Mouse (Mus musculus): ENCODE data around the gene Ep300.

DNA sequence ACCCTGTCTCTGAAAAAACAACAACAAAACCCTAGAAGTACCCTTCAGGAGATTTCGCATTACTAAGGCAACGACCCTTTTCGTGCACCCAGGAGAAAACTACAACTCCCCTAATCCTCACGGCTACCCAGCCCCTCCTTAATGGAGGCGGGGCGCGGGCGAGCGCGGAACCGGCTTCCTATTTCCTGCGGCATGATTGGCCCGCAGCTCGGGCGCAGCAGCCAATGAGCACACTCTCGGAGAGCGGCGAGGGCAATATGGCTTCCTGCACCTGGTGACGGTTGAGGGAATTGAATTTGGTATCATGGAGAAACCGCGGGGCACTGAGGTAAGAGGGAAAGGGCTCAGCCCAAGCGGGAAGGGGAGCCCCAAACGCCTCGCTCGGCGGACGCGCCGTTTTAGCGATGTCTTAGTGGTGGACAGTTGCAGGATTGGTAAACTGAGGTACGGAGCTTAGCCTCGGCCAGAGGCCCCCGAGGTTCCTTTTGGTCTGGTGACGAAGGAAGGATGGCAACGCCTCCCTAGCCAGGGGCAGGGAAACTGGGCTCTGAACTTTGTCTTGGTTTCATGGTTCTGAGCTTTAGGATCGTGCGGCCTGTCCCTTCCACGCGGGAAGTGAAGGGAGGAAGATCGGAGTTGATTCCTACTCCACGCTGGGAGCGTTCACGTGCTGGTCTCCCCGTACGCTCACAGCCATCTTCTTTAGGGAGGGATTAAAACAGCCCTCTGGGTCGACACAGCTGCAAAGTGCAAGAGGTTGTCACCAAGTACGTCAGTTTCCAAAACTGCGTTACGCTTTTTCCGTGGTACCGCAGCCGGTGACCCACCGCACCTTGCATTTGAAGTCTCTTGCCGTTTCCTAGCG, 78.8 kb downstream of the Ep300 start, which contains the start of gene L3mbtl2:
- TF ChIP-seq CTCF (IDR thresholded peaks at IDR 0.05; ENCODE audit: insufficient read depth, low read length): no peak
- peak; percentile 40; the same call in 1 of the 2 replicates for TF ChIP-seq POLR2A (IDR thresholded peaks at IDR 0.05; ENCODE audit: borderline replicate concordance, extremely low read depth, low read depth, low read length)
